Mouse (Mus musculus) ZHBTc4 (cell line): ENCODE measurements at regions not wholly inside any gene's neighbourhood (a gene's known extent, or its start where the extent isn't known, plus 50 kb on each side); places are given as distances from the start of the nearest gene placed in this dataset.
A peak's percentile ranks its signal among the peaks of the same experiment; 100 is the strongest.

Experiments used
- DNase-seq: peaks from one replicate; pipeline ENCODE4 v3.0.0-alpha.2; 2011; ENCODE audit warnings: low read depth, low spot score

- no peak for DNase-seq
Measured at GRCm38 (mm10) chr3:134104625-134105024, 131.7 kb upstream of the Cxxc4 start.

- DNase-seq = no peak
Measured at GRCm38 (mm10) chr3:134105112-134105511, 131.2 kb upstream of the Cxxc4 start.

GRCm38 (mm10) chr3:134105567-134105966 is 130.7 kb upstream of the Cxxc4 start:
- no peak for DNase-seq

GRCm38 (mm10) chr3:134114501-134114900 is 121.8 kb upstream of the Cxxc4 start:
- DNase-seq = no peak

- DNase-seq = no peak
Measured at GRCm38 (mm10) chr3:134115007-134115406, 121.3 kb upstream of the Cxxc4 start.

- DNase-seq = no peak
Measured at GRCm38 (mm10) chr3:134118898-134119297, 117.4 kb upstream of the Cxxc4 start.

- DNase-seq = no peak
Measured at GRCm38 (mm10) chr3:134124982-134125381, 111.3 kb upstream of the Cxxc4 start.

- DNase-seq = no peak
Measured at GRCm38 (mm10) chr3:134130412-134130811, 105.9 kb upstream of the Cxxc4 start.

GRCm38 (mm10) chr3:134145251-134145650 is 91.0 kb upstream of the Cxxc4 start:
- DNase-seq = peak; percentile 2

- no peak for DNase-seq
Measured at GRCm38 (mm10) chr3:134145935-134146334, 90.3 kb upstream of the Cxxc4 start.

GRCm38 (mm10) chr3:134146373-134147224 is 89.7 kb upstream of the Cxxc4 start:
- peak; percentile 30 for DNase-seq

GRCm38 (mm10) chr3:134162288-134162687 is 74.0 kb upstream of the Cxxc4 start:
- no peak for DNase-seq

GRCm38 (mm10) chr3:134169922-134170321 is 66.4 kb upstream of the Cxxc4 start:
- DNase-seq = no peak

GRCm38 (mm10) chr3:134172357-134172756 is 63.9 kb upstream of the Cxxc4 start:
- DNase-seq = no peak

GRCm38 (mm10) chr3:134178491-134179054 is 57.7 kb upstream of the Cxxc4 start:
- DNase-seq = no peak

GRCm38 (mm10) chr3:134184042-134184441 is 52.2 kb upstream of the Cxxc4 start:
- no peak for DNase-seq
